Mouse (Mus musculus) spleen, adult 2 months (tissue): ENCODE data around the gene Lrrc4c.

Experiments
- CTCF ChIP-seq: fragments of 200-500 bp; IDR thresholded peaks from 2 replicates; pipeline ENCODE4 v1.5.1; 2011; ENCODE audit warnings: mild to moderate bottlenecking, inconsistent platforms; ENCODE audit not compliant: insufficient read depth, insufficient read length, insufficient replicate concordance; ENCODE audit errors: extremely low read depth
- POLR2A ChIP-seq: fragments of 200-500 bp; IDR thresholded peaks from 2 replicates; pipeline ENCODE4 v1.6.1; 2011; ENCODE audit warnings: low read depth, low read length, inconsistent platforms

DNA sequence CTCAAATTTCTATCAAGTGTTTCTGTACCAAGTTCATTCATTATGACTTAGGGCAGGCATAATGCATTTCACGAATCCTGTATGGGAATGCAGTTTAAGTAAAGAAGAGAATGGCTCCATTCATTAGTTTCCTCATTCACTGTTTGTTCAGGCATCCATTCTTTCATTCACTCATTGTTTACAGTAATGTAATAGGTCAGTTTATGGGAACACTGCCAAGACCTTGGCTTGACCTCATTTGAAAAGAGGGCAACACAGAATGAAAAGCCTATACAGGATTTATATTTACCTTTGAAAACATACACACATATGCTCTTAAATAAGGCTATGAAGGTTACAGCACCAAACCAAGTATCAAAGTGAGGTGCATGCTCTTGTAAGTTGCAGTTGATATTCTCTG is 762.2 kb downstream of the Lrrc4c start:
- no peak for TF ChIP-seq POLR2A
- no peak for TF ChIP-seq CTCF
